Mouse (Mus musculus): Measurements from ENCODE around the gene Dst. TPM values are rescaled to one million over a fixed set of nuclear protein-coding genes. Genes with fewer than 3 reads are reported as not detected.

Dst gene
- polyA plus RNA-seq, 1 experiment = 197 TPM

DNA sequence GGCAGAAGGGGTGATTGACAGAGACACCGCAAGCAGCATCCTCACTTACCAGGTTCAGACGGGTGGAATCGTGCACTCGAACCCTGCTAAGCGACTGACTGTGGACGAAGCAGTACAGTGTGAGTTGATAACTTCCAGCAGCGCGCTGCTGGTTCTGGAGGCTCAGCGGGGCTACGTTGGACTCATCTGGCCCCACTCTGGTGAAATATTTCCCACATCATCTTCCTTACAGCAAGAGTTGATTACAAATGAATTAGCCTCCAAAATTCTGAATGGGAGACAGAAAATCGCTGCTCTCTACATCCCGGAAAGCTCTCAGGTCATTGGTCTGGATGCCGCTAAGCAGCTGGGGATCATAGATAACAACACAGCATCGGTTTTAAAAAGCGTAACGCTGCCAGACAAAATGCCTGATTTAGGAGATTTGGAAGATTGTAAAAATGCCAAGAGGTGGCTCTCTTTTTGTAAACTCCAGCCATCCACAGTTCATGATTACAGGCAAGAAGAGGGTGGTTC, 280.8 kb downstream of the Dst start:
- no peak overlapping the region for H3K4me3 ChIP-seq (ENCODE audit: insufficient read depth, low read depth, low read length)
- 80% methylated on average over 16 of the region's 16 CpGs for WGBS
- H3K27ac ChIP-seq (ENCODE audit: insufficient read depth, low read depth, low read length) = no peak overlapping the region; the same call in 1 of the 2 replicates
- 0 out of 2 replicates have a peak, but pooled peaks cover 2% of the 10 kb centered on the region for H3K4me1 ChIP-seq (ENCODE audit: control insufficient read depth, insufficient read depth, low read length)
- TF ChIP-seq POLR2A (IDR thresholded peaks at IDR 0.05; ENCODE audit: insufficient read depth, low read depth, low read length) (no peak), CTCF (IDR thresholded peaks at IDR 0.05; ENCODE audit: insufficient read depth, low read depth, low read length) (no peak)

- Histone ChIP-seq H3K4me3 (ENCODE audit: insufficient read depth, low read depth, low read length) (no peak overlapping the region), H3K4me1 (ENCODE audit: control insufficient read depth, insufficient read depth, low read length) (0 out of 2 replicates have a peak, but pooled peaks cover 2% of the 10 kb centered on the region), H3K27ac (ENCODE audit: insufficient read depth, low read depth, low read length) (no peak overlapping the region)
- no peak for TF ChIP-seq CTCF (IDR thresholded peaks at IDR 0.05; ENCODE audit: insufficient read depth, low read depth, low read length)
- no peak for TF ChIP-seq POLR2A (IDR thresholded peaks at IDR 0.05; ENCODE audit: insufficient read depth, low read depth, low read length)
- WGBS = 76% methylated on average over 14 of the region's 14 CpGs
These were observed 281.3 kb downstream of the Dst start for GRCm38 (mm10) chr1:34189318-34189717.

DNA sequence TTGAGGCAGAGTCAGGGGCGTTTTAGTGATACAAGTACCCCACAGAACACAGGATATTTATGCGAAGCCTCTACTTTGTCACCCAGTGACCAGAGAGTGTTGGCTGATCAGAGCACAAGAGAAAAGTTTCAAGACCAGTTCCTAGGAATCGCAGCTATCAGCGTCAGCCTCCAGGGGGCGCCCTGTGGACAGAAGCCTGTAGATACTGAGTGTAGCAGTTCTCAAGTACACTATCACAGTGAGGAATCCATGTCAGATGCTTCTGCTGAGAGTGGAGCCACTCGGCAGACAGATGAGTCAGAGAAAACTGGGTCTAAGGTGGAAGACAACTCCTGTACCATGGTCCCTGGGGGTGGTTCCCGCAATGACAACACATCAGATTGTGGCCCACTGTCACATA, 281.9 kb downstream of the Dst start:
- WGBS = 66% methylated on average over 7 of the region's 7 CpGs
- Histone ChIP-seq H3K4me3 (ENCODE audit: insufficient read depth, low read depth, low read length) (no peak overlapping the region), H3K4me1 (ENCODE audit: control insufficient read depth, insufficient read depth, low read length) (0 out of 2 replicates have a peak, but pooled peaks cover 2% of the 10 kb centered on the region), H3K27ac (ENCODE audit: insufficient read depth, low read depth, low read length) (no peak overlapping the region)
- TF ChIP-seq POLR2A (IDR thresholded peaks at IDR 0.05; ENCODE audit: insufficient read depth, low read depth, low read length) (no peak), CTCF (IDR thresholded peaks at IDR 0.05; ENCODE audit: insufficient read depth, low read depth, low read length) (no peak)

DNA sequence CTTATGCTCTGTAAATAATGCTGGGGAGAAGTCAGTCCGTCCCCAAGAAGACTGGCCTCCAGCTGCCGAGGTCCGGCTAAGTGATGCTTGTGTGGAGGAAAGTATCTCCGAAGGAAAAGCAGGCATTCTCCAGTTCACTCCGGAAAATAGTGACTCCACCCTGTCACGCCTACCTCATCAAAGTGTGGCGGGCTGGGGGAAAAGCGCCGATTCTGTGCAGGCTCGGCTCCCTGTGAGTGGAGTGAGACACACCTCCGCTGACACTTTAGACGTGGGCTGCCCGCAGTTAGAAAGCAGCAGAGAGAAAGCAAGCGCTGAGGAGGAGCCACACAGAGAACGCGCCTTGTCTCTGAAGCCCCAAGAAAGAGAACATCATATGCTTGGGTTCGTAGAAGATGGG, 284.1 kb downstream of the Dst start:
- H3K4me3 ChIP-seq (ENCODE audit: insufficient read depth, low read depth, low read length) = no peak overlapping the region
- H3K27ac ChIP-seq (ENCODE audit: insufficient read depth, low read depth, low read length) = no peak overlapping the region
- WGBS = 76% methylated on average over 17 of the region's 17 CpGs
- 0 out of 2 replicates have a peak, but pooled peaks cover 2% of the 10 kb centered on the region for H3K4me1 ChIP-seq (ENCODE audit: control insufficient read depth, insufficient read depth, low read length)
- no peak for TF ChIP-seq CTCF (IDR thresholded peaks at IDR 0.05; ENCODE audit: insufficient read depth, low read depth, low read length)
- TF ChIP-seq POLR2A (IDR thresholded peaks at IDR 0.05; ENCODE audit: insufficient read depth, low read depth, low read length) = no peak

GRCm38 (mm10) chr1:34200791-34201190, 292.8 kb downstream of the Dst start:
- Histone ChIP-seq H3K4me3 (ENCODE audit: insufficient read depth, low read depth, low read length) (no peak overlapping the region), H3K27ac (ENCODE audit: insufficient read depth, low read depth, low read length) (no peak overlapping the region), H3K4me1 (ENCODE audit: control insufficient read depth, insufficient read depth, low read length) (no peaks in the 10 kb centered on the region)
- 92% methylated on average over 18 of the region's 18 CpGs for WGBS
- TF ChIP-seq CTCF (IDR thresholded peaks at IDR 0.05; ENCODE audit: insufficient read depth, low read depth, low read length) (no peak), POLR2A (IDR thresholded peaks at IDR 0.05; ENCODE audit: insufficient read depth, low read depth, low read length) (no peak)

DNA sequence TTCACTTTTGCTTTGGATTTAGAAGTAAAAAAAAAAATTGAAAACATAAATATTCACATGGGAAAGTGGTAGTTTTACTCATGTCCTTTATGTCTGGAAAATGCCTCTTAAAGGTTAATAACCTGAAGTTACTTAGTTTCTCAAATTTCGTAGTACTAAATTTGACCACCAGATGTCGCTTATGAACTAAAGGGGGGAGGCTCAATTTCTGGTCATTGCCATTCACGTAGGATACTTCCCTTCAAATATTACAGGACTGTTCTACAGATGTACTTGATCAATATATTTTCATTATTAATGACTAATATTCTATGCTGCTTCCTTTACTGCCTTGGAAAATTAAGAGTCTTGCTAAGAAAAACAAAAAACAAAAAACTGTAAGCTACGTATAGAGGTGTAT, 293.5 kb downstream of the Dst start:
- 39% methylated on average over 4 of the region's 4 CpGs for WGBS
- no peak for TF ChIP-seq CTCF (IDR thresholded peaks at IDR 0.05; ENCODE audit: insufficient read depth, low read depth, low read length)
- TF ChIP-seq POLR2A (IDR thresholded peaks at IDR 0.05; ENCODE audit: insufficient read depth, low read depth, low read length) = no peak
- H3K4me1 ChIP-seq (ENCODE audit: control insufficient read depth, insufficient read depth, low read length) = no peaks in the 10 kb centered on the region
- no peak overlapping the region for H3K27ac ChIP-seq (ENCODE audit: insufficient read depth, low read depth, low read length)
- no peak overlapping the region for H3K4me3 ChIP-seq (ENCODE audit: insufficient read depth, low read depth, low read length)

DNA sequence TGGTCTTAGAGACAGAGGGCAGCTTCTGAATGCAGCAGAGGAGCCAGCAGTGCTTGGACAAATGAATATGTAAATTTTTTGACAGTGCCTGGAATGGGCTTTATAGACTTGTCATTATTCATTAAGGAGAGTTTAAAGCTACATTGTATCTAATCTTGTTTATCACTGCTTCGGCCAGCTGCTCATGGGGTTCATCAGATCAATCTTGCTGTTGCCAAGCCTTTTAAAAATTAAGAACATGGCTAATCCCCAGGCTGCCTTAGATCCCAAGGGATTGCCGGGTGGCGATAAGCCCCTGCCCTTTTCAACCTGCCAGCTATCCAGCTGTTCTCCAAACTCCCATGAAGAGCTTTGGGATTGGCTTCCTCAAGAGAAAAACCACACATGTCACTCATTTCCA, 303.7 kb downstream of the Dst start:
- no peak overlapping the region for H3K4me3 ChIP-seq (ENCODE audit: insufficient read depth, low read depth, low read length)
- TF ChIP-seq POLR2A (IDR thresholded peaks at IDR 0.05; ENCODE audit: insufficient read depth, low read depth, low read length) (no peak), CTCF (IDR thresholded peaks at IDR 0.05; ENCODE audit: insufficient read depth, low read depth, low read length) (no peak)
- no peaks in the 10 kb centered on the region for H3K4me1 ChIP-seq (ENCODE audit: control insufficient read depth, insufficient read depth, low read length)
- H3K27ac ChIP-seq (ENCODE audit: insufficient read depth, low read depth, low read length) = no peak overlapping the region
- 74% methylated on average over 3 of the region's 3 CpGs for WGBS

DNA sequence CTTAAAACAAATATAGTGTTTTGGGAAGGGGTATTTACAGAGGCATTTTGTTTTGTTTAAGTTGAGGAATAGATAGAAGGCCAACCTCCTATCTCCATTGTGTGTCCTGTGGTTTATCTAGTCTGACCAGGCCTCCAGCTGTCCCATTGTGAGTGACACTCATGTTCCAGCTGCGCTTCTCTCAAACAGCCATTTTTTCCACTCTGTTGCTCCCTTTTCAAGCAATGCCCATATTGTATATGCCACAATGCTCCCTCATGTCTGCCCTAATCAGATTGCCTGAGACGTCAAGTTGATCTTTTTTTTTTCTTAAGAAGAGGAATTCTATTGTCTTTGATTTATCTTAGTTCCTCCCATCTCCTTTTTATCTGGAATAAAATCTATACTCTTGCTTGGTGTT, 308.4 kb downstream of the Dst start:
- 69% methylated on average over 2 of the region's 2 CpGs for WGBS
- no peak overlapping the region for H3K4me3 ChIP-seq (ENCODE audit: insufficient read depth, low read depth, low read length)
- TF ChIP-seq POLR2A (IDR thresholded peaks at IDR 0.05; ENCODE audit: insufficient read depth, low read depth, low read length) (no peak), CTCF (IDR thresholded peaks at IDR 0.05; ENCODE audit: insufficient read depth, low read depth, low read length) (no peak)
- H3K4me1 ChIP-seq (ENCODE audit: control insufficient read depth, insufficient read depth, low read length) = no peaks in the 10 kb centered on the region
- H3K27ac ChIP-seq (ENCODE audit: insufficient read depth, low read depth, low read length) = no peak overlapping the region

DNA sequence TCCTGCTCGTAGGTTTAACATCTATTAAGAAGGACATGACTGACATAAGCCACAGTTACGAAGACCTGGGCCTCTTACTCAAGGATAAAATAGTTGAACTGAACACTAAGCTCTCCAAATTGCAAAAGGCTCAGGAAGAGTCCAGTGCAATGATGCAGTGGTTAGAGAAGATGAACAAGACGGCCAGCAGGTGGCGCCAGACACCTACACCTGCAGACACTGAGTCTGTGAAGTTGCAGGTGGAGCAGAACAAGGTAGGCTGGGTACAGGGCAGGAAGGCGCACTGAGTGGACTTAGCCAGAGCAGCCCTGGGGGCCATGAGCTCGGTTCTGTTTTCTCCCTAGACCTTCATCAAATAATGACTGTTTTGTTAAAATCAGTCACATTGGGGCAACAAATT, 310.3 kb downstream of the Dst start:
- no peak for TF ChIP-seq POLR2A (IDR thresholded peaks at IDR 0.05; ENCODE audit: insufficient read depth, low read depth, low read length)
- TF ChIP-seq CTCF (IDR thresholded peaks at IDR 0.05; ENCODE audit: insufficient read depth, low read depth, low read length) = peak; percentile 82
- WGBS = 26% methylated on average over 6 of the region's 6 CpGs

GRCm38 (mm10) chr1:34218801-34219200, 310.8 kb downstream of the Dst start:
- Histone ChIP-seq H3K4me3 (ENCODE audit: insufficient read depth, low read depth, low read length) (no peak overlapping the region), H3K4me1 (ENCODE audit: control insufficient read depth, insufficient read depth, low read length) (no peaks in the 10 kb centered on the region), H3K27ac (ENCODE audit: insufficient read depth, low read depth, low read length) (no peak overlapping the region)
- TF ChIP-seq CTCF (IDR thresholded peaks at IDR 0.05; ENCODE audit: insufficient read depth, low read depth, low read length) (no peak), POLR2A (IDR thresholded peaks at IDR 0.05; ENCODE audit: insufficient read depth, low read depth, low read length) (no peak)
- WGBS = 70% methylated on average over 9 of the region's 9 CpGs

More for the DNA sequence above, 310.3 kb downstream of the Dst start:
- H3K27ac ChIP-seq (ENCODE audit: insufficient read depth, low read depth, low read length) = no peak overlapping the region
- no peaks in the 10 kb centered on the region for H3K4me1 ChIP-seq (ENCODE audit: control insufficient read depth, insufficient read depth, low read length)
- H3K4me3 ChIP-seq (ENCODE audit: insufficient read depth, low read depth, low read length) = no peak overlapping the region
